Mouse (Mus musculus): ENCODE results near the gene Gm11020. TPM values are rescaled to one million over a fixed set of nuclear protein-coding genes. Genes with fewer than 3 reads are reported as not detected.
"Not testable (repeated sequence)": the region's sequence is repeated elsewhere in the genome, so short reads cannot be mapped to it uniquely, and the experiment has no call there.

The Gm11020 gene
- polyA plus RNA-seq (2015; fragmentation: Nextera tagmentation; extraction: Ambion mirVana) = not detected in 2 replicates

- ATAC-seq (ENCODE audit: low FRiP score); H3K4me1 ChIP-seq (replicated peaks); H3K27ac ChIP-seq; H3K9me3 ChIP-seq; H3K36me3 ChIP-seq; H3K27me3 ChIP-seq; H3K4me2 ChIP-seq; H3K4me3 ChIP-seq; H3K9ac ChIP-seq: not testable (repeated sequence)
- WGBS = 90% methylated on average over 11 of the region's 11 CpGs
Observed at GRCm38 (mm10) chr8:104321267-104321666, at the start of gene Gm11020. Gene Gm11020 (plus strand): TSS chr8:104321567.

DNA sequence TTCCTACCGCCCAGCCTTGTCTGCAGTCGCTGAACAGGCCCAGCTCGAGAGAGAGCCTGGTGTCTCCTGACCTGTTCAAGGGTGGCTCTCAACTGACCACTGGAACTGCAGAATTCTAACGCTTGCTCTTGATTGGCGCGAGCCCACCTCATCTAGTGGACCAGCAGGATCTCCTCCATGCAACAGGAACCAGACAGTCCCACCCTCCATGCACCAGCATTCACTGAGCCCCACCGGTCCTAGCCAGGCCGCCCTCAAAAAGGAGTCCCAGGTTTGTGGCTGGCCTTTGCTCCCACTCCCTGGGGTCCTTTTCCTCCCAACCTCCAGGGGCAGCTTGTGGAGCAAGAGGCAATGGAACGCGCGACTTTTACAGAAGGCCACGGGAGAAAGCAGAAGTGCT, 28.3 kb upstream of the Gm11020 start, which contains the start of gene Cmtm2a:
Gene Cmtm2a, minus strand, starts transcription at position 101 of the 400 bp plus-strand sequence.
- ATAC-seq (ENCODE audit: low FRiP score); H3K9ac ChIP-seq; H3K4me2 ChIP-seq; H3K9me3 ChIP-seq; H3K4me1 ChIP-seq (replicated peaks); H3K36me3 ChIP-seq; H3K4me3 ChIP-seq; H3K27me3 ChIP-seq; H3K27ac ChIP-seq: not testable (repeated sequence)
- 90% methylated on average over 12 of the region's 12 CpGs for WGBS

- H3K27ac ChIP-seq = no peak overlapping the region
- H3K27me3 ChIP-seq = no peaks in the 10 kb centered on the region
- WGBS = 90% methylated on average over 1 of the region's 1 CpGs
- H3K9ac ChIP-seq = no peak overlapping the region
- H3K36me3 ChIP-seq = no peaks in the 10 kb centered on the region
- H3K4me2 ChIP-seq = no peak overlapping the region
- no peak for ATAC-seq (ENCODE audit: low FRiP score)
- no peaks in the 10 kb centered on the region for H3K9me3 ChIP-seq
- no peak overlapping the region for H3K4me3 ChIP-seq
- H3K4me1 ChIP-seq (replicated peaks) = no peaks in the 10 kb centered on the region
Observed at GRCm38 (mm10) chr8:104294396-104294795, 27.0 kb upstream of the Gm11020 start.

- not testable (repeated sequence) for H3K27ac ChIP-seq, H3K4me2 ChIP-seq, H3K4me3 ChIP-seq, H3K9ac ChIP-seq, H3K9me3 ChIP-seq, H3K27me3 ChIP-seq, H3K36me3 ChIP-seq
- H3K4me1 ChIP-seq (replicated peaks) = peaks cover 11% of the 10 kb centered on the region
- ATAC-seq (ENCODE audit: low FRiP score) = peak; percentile 81; the same call in 1 of the 2 replicates
- WGBS = 5% methylated on average over 3 of the region's 3 CpGs
Observed at GRCm38 (mm10) chr8:104301577-104301976, 19.8 kb upstream of the Gm11020 start.

DNA sequence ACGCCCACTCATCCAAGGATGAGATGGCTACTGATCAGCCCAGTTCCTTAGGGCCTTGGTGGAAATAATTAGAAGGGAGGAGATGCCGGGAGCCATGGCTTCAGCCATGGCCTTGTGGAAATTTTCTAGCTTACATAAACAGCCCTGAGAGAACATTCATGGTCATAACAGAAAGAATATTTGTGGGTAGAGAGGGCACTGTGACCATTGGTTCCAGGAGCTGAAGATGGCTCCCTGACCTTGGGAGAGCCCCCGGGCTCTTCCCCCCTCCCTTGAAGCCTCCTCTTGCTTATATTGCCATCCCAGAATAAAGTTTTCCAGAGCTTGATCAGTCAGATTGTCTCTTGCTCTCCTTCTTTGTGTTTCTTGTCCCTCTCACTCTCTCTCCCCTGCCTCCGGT, 18.8 kb upstream of the Gm11020 start:
- not testable (repeated sequence) for H3K36me3 ChIP-seq; ATAC-seq (ENCODE audit: low FRiP score); H3K9me3 ChIP-seq; H3K27me3 ChIP-seq; H3K27ac ChIP-seq; H3K4me3 ChIP-seq; H3K4me2 ChIP-seq; H3K9ac ChIP-seq
- 85% methylated on average over 4 of the region's 4 CpGs for WGBS
- peaks cover 11% of the 10 kb centered on the region for H3K4me1 ChIP-seq (replicated peaks)

- Histone ChIP-seq H3K9ac (no peak overlapping the region), H3K4me2 (no peak overlapping the region), H3K36me3 (no peaks in the 10 kb centered on the region), H3K9me3 (no peaks in the 10 kb centered on the region), H3K4me1 (replicated peaks) (peaks cover 11% of the 10 kb centered on the region), H3K4me3 (no peak overlapping the region), H3K27me3 (no peaks in the 10 kb centered on the region), H3K27ac (no peak overlapping the region)
- no peak for ATAC-seq (ENCODE audit: low FRiP score)
- 92% methylated on average over 11 of the region's 11 CpGs for WGBS
Observed at GRCm38 (mm10) chr8:104304962-104305361, 16.4 kb upstream of the Gm11020 start.

- not testable (repeated sequence) for H3K9ac ChIP-seq; H3K4me2 ChIP-seq; H3K36me3 ChIP-seq; ATAC-seq (ENCODE audit: low FRiP score); H3K9me3 ChIP-seq; H3K4me3 ChIP-seq; H3K27ac ChIP-seq; H3K4me1 ChIP-seq (replicated peaks); H3K27me3 ChIP-seq
- 56% methylated on average over 6 of the region's 6 CpGs for WGBS
Observed at GRCm38 (mm10) chr8:104308341-104308740, 13.0 kb upstream of the Gm11020 start.

DNA sequence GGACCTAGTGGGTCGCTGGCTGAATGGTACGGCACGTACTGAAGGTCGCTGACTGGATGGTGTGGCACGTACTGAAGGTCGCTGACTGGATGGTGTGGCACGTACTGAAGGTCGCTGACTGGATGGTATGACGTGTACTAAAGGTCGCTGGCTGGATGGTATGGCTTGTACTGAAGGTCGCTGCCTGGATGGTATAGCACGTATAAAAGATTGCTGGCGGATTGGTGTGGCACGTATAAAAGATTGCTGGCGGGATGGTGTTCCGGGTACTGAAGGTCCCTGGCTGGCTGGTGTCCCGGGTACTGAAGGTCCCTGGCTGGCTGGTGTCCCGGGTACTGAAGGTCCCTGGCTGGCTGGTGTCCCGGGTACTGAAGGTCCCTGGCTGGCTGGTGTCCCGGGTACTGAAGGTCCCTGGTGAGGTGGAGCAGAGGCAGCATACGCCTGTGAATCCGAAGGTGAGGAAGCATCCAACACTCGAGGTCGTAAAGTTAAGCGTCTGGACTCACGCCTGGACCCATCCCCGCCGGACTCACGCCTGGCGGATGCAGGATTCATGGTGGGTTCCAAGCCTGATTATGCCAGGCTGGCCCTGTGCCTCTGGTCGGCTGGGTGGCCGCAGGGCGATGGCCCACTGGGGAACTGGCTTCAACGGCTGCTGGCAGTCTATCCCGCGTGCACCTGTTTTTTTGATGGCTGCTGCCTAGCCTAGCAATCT, 11.8 kb upstream of the Gm11020 start, which contains the start of the genes Gm45711 and Cmtm1:
Gene Gm45711, minus strand, starts transcription at position 641 of the 715 bp plus-strand sequence.
Gene Cmtm1, minus strand, starts transcription at position 705 of the 715 bp plus-strand sequence.
- H3K36me3 ChIP-seq; H3K4me1 ChIP-seq (replicated peaks); ATAC-seq (ENCODE audit: low FRiP score); H3K4me2 ChIP-seq; H3K27me3 ChIP-seq; H3K27ac ChIP-seq; H3K9ac ChIP-seq; H3K9me3 ChIP-seq; H3K4me3 ChIP-seq: not testable (repeated sequence)
- 92% methylated on average over 36 of the region's 36 CpGs for WGBS

DNA sequence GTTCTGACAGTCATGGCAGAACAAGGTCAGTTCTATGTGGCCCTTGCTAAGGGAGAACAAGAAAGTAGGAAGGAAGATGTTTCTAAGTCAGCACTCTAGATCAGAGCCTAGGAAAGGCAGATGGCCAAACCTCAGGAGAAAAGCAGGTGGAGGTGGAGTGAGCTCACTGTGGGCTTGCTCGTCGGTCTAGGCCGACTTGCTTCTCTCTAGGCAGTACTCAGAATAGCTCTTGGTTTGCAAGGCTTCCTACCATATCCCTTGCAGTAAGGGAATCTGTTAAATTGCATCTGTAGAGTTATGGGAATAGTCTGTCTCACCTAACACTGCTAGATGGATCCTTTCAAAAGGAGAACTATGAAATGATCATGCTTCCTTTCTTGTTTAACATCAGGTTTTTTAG, 9.3 kb upstream of the Gm11020 start:
- not testable (repeated sequence) for ATAC-seq (ENCODE audit: low FRiP score); H3K9me3 ChIP-seq; H3K4me2 ChIP-seq; H3K4me1 ChIP-seq (replicated peaks); H3K27me3 ChIP-seq; H3K4me3 ChIP-seq; H3K36me3 ChIP-seq; H3K27ac ChIP-seq; H3K9ac ChIP-seq
- 89% methylated on average over 3 of the region's 3 CpGs for WGBS

DNA sequence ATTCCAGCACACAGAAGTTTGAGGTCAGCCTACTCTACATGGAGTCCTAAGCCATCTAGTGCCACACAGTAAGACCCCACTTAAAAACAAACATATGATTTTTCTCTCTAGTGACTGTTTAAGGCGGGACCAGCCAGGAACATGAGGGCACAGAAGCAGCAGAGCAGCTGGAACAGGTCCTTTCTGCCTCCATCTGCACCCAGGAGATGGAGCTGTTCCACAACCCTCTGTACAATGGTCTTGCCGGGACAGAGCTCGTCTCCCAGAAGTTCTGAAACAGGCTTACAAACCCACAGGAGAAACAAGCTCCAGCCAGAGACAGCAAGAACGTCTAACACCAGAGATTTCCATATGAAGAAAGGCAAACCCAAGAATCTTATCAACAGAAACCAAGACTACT, 8.1 kb upstream of the Gm11020 start:
- ATAC-seq (ENCODE audit: low FRiP score) = no peak
- Histone ChIP-seq H3K27me3 (no peaks in the 10 kb centered on the region), H3K4me2 (no peak overlapping the region), H3K4me1 (replicated peaks) (no peaks in the 10 kb centered on the region), H3K36me3 (no peaks in the 10 kb centered on the region), H3K9me3 (no peaks in the 10 kb centered on the region), H3K27ac (no peak overlapping the region), H3K9ac (no peak overlapping the region), H3K4me3 (no peak overlapping the region)
- 77% methylated on average over 4 of the region's 4 CpGs for WGBS

GRCm38 (mm10) chr8:104321930-104322329, 563 bp downstream of the Gm11020 start, which contains the start of gene Cmtm2b:
Gene Cmtm2b (plus strand): TSS chr8:104322230.
- WGBS = 93% methylated on average over 12 of the region's 12 CpGs
- H3K4me3 ChIP-seq; H3K27me3 ChIP-seq; H3K4me1 ChIP-seq (replicated peaks); H3K27ac ChIP-seq; ATAC-seq (ENCODE audit: low FRiP score); H3K36me3 ChIP-seq; H3K9me3 ChIP-seq; H3K4me2 ChIP-seq; H3K9ac ChIP-seq: not testable (repeated sequence)

GRCm38 (mm10) chr8:104332665-104333631, 11.6 kb downstream of the Gm11020 start:
- no peak for ATAC-seq (ENCODE audit: low FRiP score)

More at GRCm38 (mm10) chr8:104332665-104333631, 11.6 kb downstream of the Gm11020 start:
- H3K27me3 ChIP-seq = no peaks in the 10 kb centered on the region
- no peak overlapping the region for H3K4me2 ChIP-seq
- no peak overlapping the region for H3K9ac ChIP-seq
- H3K27ac ChIP-seq = no peak overlapping the region
- H3K4me1 ChIP-seq (replicated peaks) = no peaks in the 10 kb centered on the region
- 77% methylated on average over 5 of the region's 5 CpGs for WGBS
- no peaks in the 10 kb centered on the region for H3K9me3 ChIP-seq
- H3K4me3 ChIP-seq = no peak overlapping the region
- H3K36me3 ChIP-seq = no peaks in the 10 kb centered on the region
